Mouse (Mus musculus) heart, postnatal 14 days (tissue): Measurements from ENCODE around the gene Aff3. TPM values are rescaled to one million over a fixed set of nuclear protein-coding genes. Genes with fewer than 3 reads are reported as not detected.

Source experiments
- DNase-seq, 2 experiments: peaks; one replicate each; pipeline ENCODE4 v3.0.0; 2021 to 2022
- intact Hi-C: fragments of 180-260 bp; cut with DNase I; formaldehyde crosslinking; loops from one replicate; pipeline ENCODE4 v1.15.1; 2025
- total RNA-seq, 2 experiments: library from RNA; stranded (reverse); gene quantifications; 2 replicates each; pipeline ENCODE4 v1.2.3; 2021

Gene Aff3
- total RNA-seq, 2 experiments from 2014 or later = 4.4 to 5.8 TPM

DNA sequence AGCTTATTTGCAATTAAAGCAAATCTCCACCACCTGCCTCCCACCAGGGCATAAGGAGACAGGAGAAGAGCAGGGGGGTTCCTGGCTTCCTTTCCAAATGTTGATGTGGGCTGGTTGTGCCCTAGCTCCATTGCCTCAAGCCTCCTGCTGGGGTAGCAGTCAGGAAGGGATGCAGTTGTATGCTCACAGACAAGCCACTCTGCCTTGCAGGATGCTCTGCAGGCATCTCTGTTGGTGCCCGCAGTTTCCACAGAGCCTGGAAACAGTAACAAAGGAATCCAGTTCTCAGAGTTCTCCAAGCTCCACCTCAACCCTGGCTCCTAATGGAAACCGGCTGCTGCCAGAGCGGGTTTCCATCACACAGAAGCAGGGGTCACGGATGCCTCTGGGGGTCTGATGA, 58.0 kb downstream of the Aff3 start:
- intact Hi-C loops = no loop called here

DNA sequence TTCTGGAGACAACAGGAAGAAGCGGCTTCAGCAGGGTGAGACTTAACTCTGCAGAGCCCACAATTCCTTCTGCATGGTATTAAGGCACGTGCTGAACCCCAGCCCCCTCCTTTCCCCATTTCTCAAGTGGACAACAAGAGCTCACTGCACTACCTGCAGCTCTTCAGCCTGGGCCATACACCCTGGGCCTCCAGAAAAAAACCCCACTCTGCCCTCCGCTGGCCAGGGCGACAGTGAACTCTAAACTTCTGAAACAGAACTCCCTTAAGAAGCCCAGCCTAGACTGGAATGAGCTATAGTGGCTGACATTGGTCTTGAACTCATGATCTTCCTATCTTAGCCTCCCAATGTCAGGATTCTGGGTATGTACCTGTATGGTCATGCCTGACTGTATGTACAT, 59.3 kb downstream of the Aff3 start:
- intact Hi-C loops = no loop called here
- DNase-seq = no peak

More for the DNA sequence above, 58.0 kb downstream of the Aff3 start:
- DNase-seq = no peak

DNA sequence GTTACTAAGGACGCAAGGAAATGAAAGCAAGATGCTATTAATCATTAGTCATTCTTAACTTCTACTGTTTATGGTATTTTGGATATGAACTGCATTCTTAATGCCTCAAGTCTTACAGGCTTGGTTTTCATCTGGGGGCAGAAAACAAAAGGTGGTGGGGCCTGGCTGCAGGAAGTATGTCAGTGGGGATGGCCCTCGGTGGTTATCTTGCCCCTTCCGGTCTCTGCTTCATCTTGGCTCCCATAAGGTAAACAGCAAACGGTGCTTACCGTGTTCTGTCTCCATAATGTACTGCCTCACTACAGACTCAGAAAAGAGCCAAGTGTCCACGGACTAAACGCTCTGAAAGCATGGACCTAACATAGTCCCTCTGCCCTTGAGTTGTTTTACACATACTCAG, 60.1 kb downstream of the Aff3 start:
- intact Hi-C loops = no loop called here
- no peak for DNase-seq

DNA sequence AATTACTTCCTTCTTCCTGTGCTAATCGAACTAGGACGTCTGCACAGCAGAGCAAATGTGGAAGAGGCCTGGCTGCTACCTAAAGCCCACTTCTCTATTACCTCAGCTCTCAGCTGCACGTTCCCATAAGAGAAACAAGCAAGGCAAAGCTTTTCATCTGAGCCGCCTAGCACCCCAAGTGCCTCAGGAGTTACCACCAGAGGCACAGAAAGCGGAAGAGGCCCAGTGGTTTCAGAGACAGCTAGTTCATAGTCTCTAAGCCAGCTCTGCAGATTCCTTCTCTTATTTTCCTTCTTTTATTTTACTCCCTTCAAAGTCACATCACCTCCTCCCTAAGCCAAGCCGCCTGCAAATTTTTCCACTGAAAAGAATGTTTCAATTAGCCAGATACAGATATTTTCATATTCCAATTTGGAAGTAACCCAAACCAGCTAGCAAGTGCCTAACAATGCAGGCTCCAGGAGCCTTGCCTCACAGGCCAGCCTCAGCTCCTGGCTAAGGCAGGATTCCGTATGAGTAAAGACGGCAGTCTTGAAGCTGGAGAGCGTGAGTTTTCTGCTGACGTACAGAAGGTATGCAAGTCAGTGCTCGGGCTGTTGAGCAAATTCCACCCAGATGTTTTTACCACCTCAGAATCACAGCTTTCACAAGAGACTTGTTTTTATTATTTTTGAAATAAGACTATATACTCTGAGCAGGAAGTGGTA, 62.8 kb downstream of the Aff3 start:
- peak; percentile 2 to 10 for DNase-seq
- intact Hi-C loops = no loop called here

DNA sequence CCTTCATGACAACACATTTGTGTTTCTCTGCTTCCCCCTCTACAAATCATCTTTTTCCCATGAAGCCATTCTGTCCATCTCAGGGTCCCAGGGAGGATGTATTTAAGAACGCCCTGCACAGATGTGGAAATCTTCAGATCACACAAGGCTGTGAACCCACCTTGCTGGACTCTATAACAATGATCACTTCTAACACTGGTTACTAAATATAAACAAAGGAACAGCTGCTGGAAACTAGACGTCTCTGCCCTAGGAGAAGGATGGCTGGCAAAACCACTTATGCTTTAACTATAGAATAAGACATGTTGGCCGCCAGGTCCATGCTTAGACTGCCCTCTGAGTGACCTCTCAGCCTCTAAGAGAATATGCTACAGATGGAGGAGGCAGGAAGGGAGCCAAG, 69.4 kb downstream of the Aff3 start:
- DNase-seq = no peak
- intact Hi-C loops = no loop called here

DNA sequence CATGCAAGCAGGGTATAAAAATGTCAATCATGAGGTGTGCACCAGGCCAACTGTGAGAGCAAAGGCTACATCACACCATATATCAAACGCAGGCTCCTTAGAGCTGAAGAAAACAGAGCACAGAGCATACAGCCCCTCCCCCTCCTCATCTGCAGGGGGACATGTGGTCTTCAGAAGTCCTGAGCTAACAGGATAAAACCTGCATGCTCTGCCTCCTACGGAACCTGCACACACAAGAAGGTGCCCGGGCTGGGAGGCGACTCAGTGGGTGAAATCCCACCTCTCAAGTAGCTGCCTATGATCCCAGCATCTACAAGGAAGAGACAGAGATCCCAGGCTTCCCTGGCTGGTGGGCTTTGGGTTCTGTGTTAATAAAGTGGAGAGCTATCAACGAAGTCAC, 70.0 kb downstream of the Aff3 start:
- intact Hi-C loops = no loop called here
- no peak for DNase-seq

DNA sequence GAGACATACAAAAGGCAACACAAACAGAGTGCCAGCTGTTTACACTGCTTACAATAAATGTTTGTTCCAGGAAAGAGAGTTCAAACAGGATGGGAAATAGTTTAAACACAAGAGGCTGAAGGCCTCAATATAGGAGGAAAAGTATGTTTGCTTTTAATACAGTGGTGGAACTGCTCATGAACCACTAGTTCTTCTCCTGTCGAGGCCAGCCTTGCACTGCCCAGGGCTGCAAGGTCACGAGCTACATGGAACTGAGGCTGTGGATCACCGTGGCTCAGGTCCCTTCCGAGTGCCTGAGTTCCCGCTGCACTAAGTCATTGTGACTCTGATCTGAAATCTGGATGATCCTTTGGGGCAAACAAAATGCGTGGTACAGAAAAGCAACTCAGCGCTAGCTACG, 73.6 kb downstream of the Aff3 start:
- intact Hi-C loops = no loop called here
- no peak for DNase-seq

DNA sequence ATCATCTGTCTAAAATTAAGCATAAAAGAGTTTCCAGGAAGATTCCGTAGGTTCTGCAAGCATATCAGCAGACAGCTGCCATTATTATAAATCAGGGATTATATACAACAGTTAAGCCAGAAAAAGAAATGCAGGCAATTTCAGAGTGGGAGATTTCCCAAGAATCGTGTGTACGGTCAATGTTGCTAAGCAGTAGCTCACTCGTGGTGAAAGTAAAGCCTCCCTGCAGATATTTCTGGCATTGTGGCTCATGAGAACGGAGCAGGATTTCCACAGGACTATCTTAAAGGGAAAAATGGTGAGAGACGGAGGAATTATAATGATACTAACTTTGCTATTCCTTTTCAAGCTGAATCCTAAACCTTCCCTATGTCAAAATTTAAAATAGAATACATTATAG, 76.0 kb downstream of the Aff3 start:
- no peak for DNase-seq
- intact Hi-C loops = no loop called here

DNA sequence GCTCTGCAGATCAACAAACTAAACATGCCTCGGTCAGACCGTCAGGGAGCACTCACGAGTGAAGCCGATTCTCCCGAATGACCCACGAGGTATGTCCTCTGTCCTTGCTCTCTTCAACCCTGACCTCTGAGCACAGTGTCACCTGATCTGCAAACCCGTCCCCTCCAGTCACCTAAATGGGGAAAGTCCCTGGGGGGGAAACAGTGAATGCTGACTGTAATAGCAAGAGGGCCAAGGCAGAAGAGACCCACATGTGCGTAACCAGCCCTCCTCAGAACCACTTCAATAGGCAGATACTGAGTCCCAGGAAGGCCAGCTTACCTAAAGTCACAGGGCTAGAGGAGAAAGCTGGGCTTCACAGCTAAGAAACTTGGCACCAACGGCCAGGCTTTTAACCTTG, 82.4 kb downstream of the Aff3 start:
- no peak for DNase-seq
- intact Hi-C loops = no loop called here

DNA sequence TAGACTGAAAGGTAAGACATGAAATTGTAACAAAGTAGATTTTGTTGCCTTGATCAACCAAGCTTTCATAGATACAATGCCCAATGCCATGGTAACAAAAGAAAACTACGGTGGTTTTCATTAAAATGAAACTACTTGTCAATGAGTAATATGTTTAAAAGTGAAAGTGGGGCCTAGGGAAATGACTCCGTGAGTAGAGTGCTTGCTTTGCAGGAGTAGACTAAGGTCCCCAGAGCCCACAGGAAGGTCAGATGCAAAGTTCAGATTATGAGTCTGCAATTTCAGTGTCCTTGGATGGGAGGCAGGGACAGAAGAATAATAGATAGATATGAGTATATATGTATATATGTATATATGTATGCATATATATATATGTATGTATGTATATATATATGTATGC, 84.2 kb downstream of the Aff3 start:
- intact Hi-C loops = no loop called here
- no peak for DNase-seq

DNA sequence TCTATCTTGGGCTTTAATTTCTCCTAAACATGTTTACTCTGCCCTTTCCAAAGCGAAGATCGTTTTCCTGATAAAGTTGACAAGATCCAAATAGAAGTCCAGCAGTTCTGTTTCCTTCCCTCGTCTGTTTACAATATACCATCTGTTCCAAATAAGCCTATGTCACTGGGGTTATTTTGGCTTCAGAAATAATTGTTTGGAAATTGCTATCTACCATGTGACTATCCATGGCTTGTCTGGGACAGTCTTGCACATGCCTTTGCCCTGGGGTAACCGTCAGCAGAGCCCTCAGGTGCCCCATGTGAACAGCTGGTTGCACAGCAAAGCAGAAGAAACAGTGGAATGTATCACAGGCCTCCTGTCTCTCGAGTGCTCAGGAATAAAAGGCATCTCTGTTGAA, 86.4 kb downstream of the Aff3 start:
- DNase-seq = no peak
- intact Hi-C loops = no loop called here

DNA sequence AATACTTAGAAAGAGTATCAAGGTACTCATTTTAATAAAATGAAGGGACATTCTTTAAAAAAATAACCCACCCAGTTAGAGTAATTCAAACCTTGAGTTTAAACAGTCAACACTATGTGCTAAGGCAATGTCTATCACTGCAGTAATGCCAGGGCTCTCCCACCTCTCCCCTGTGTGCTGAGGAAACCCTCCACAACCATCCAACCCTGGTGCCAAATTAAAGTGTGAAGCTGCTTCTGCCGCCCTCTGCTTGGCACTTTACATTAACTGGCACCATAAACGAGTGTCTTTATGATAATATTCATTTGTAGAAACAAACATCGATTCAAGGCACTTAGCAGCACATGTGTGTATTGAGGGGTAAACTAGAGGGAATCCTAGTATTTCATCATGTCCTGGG, 97.0 kb downstream of the Aff3 start:
- no peak for DNase-seq
- intact Hi-C loops = loop anchor here (2.0 kb wide), 1 partner anchor 47 kb away; no protein-coding TSS in a partner anchor

DNA sequence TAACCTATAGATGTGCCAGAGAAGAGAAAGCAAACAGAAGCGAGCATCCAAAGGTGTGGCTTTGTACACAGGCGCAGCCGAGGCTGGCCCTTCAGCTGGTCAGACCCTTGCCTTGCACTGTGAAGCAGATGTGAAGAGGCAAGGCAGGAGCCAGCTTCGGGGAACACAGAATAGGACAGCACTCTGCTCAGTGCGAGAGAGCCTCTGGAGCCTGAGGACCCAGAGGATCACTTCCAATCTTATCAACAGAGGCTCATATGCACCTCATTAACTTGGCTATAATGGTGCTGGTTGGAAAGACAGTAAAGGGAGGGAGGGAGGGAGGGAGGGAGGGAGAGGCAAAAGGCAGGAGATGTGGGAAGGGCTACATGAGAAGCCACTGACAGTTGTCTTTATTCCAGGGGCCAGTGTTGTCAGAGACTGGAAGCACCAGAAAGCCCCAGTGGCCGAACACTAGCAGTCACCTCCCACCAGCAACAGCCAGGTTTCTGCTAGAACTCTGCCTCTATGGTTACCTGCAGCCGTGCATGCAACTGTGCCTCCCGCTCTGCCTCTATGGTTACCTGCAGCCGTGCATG, 98.6 kb downstream of the Aff3 start:
- DNase-seq = no peak
- intact Hi-C loops = loop anchor here (2.0 kb wide), 1 partner anchor 49 kb away; no protein-coding TSS in a partner anchor

DNA sequence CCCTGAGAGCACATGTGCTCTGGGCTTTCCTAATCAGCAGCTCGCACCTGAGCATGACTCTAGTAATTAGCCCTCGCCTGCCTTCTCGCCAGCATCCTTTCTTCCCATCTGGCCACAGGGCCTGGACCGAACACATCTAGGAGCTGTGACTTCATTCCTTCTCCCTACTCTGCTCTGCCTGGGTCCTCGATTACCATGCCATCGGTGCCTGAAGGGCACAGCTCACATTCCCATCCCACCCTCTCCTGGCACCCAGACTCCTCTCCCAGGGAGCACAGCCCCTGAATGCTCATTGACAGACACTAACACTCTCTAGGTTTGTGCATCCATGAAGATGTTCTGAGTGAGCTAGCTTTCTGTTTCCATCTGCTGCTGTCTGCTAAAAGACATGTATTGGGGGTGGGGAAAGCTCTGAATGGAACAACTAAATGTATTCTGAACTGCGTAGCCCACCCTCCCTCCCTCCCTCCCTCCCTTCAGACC, 99.4 kb downstream of the Aff3 start:
- DNase-seq = no peak
- intact Hi-C loops = no loop called here

DNA sequence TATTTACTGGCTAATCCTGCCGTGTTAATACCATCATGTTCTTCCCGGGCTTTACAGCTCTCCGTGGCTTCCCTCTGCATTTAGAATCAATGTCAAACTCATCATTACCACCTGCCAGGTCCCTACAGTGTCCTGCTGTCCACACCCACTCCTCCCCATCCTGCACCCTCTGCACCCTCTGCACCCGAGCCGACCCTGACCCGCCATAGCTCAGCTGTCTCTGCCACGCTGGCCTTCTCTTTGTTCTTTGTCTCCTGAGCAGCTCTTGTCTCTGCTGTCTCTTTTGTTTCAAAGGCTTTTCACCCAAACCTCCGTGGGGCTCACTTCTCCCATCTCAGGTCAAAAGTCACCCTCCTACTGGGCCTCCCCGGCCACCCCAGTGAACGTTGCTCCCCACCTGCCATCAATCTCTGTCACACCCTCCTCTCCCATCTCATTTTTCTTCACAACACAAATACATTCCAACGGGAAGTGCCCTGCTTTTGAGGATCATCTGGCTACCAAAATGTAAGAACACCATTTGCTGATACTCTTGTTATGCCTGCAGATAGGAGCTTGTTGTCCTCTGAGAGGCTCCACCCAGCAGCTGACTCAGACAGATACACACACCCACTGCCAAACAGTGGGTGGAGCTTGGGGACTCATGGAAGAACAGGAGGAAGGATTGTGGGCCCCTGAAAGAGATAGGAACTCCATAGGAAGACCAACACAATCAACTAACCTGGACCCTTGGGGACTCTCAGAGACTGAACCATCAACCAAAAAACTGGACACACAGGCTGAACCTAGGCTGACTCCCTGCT, 102.2 kb downstream of the Aff3 start:
- no peak for DNase-seq
- intact Hi-C loops = loop anchor here (5.0 kb wide), 1 partner anchor 170 kb away; no protein-coding TSS in a partner anchor

DNA sequence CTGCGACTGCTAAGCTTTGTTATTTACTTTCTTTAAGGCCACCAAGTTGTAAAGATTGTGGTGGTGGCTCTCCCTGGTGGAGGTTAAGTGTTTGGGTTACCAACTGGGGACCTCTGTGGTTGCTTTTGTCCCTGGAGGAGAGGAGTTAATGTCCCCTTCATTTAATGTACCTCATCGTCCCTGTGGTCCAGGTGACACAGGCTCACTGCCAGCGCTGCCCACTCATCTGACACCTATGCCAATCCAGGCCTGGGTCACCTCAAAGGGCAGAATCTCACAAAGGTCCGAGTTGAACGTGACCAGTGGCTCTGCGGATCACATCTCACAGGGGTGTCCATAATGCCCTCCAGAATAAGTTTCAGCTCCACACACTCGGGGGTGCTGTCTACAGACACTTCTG, 103.4 kb downstream of the Aff3 start:
- intact Hi-C loops = loop anchor here (5.0 kb wide), 1 partner anchor 169 kb away; no protein-coding TSS in a partner anchor
- DNase-seq = no peak

DNA sequence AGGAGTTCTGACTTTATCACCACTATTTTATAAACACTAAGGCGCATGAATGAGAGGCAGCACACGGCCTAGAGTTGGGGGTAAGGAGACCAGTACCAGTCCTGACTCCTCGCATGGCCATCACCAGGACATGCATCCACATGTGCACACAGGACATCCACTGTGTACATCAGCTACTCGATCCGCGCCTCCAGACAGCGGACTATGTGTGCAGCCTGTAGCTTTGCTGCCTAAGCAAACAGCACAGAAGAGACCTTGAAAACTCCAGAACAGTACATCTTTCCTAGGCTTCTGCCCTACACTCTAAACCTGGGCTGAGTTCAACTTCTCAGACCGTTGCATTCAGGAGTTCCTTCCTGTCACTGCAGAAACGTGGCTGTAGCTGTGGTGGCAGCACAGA, 104.1 kb downstream of the Aff3 start:
- intact Hi-C loops = loop anchor here (5.0 kb wide), 1 partner anchor 168 kb away; no protein-coding TSS in a partner anchor

DNA sequence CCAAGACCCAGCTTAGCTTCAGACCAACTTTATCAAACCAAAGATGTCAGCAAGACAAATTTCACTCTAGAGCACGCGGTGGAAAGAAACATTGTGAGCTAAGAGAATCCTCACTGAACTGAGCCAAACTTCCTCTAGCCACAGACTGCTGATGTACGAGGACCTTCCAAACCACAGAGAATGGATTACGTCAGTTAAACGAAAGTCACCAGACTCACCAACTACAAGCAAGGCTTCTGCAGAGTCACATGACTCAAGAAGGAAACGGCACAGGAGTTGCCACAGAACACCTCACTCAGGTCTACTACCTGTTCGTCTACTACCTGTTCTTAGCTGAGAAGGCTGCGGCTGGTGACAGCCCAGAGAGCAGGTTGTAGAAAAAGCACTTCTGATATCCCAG, 107.1 kb downstream of the Aff3 start:
- intact Hi-C loops = no loop called here
- no peak for DNase-seq

More for the DNA sequence above, 104.1 kb downstream of the Aff3 start:
- DNase-seq = no peak

DNA sequence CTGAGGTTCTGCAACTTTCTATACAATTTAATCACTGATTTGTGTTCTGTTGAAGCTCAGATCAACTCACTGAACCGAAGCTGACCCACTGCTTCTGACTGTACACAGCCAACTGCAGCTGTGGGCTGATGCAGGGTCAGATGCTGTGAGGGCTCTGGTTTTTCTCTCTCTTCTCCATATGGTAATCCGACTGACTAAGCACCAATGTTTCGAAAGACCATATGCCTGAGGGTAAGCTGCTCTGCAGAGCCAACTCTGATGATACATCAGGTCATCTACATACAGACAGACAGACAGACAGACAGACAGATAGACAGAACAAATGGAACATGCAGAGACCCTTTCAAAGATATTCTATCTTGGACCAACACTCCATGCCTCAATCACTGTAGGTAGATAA, 110.2 kb downstream of the Aff3 start:
- DNase-seq = no peak
- intact Hi-C loops = no loop called here

DNA sequence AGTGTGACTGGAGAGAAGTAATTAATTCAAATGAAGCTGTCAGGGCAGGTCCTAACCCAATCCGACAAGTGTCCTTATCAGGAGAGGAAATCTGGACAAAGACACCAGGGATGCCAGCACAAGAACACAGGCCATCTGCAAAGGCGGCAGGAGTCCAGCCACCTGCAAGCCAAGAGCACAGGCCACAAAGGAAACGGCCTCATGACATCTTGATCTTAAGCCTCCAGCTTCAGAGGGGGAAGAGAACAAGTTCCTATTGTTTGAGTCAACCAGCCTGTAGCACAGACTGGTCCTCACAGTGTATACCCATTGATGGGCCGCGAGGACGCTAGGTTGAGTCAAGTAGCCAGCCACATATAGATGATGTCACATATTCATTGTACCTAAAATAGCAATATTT, 111.7 kb downstream of the Aff3 start:
- intact Hi-C loops = no loop called here
- no peak for DNase-seq

DNA sequence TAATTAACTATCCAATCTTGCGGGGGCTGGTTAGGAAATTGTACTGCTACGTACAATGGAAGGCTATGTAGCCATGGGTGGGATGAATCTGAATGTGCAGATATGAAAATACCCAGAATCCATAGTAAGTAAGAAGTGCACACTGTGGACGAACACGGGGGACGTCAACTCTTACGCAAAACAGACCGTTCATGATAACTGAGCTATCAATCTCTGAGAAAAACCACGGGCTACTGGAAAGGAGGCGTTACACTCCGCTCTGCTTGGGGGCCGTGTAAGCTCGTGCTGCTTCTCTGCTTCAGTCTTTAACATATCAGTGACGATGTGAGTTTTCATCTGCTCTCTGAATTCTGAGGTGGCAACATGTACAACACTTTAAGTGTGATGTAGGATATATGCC, 114.2 kb downstream of the Aff3 start:
- intact Hi-C loops = no loop called here
- DNase-seq = no peak
